Mouse (Mus musculus) 3T3-L1 (cell line): ENCODE results near the gene Kif26a.

ENCODE experiments used
- DNase-seq: peaks from one replicate; pipeline ENCODE4 v3.0.0-alpha.2; 2015; ENCODE audit warnings: low read depth, low spot score

Kif26a gene

DNA sequence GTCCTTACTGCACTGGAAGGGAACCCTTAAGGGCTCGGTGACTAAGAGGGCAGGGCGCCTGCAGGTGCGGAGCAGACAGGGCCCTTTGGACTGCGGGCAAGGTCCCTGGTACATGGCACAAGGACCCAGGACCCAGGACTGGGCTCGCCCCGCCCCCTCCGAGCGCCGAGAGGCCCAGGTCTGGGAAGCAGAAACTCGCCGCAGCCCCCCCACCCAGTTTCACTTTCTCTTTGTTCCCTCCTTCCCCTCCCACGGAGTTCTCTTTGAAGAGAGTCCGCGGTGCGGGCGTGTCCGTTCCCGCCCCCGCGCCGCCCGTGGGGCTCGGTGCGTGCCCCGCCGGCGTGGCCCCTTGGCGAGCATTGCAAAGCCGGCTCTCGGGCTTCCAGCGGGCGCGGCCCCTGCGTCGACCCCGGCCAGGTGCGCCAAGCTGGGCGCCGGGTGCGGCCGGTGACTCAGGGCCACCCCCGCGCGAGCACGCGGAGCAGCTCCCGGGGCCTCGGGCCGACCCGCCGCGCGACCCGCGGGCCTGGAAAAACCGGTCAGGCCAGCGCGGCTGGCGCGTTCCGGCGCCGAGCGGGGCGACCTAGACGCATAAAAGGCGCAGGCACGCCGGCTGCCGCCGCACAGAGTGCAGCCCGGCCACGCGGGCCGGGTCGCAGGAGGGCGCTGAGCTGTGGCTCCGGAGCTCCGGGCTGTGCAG lies 15.7 kb upstream of the Kif26a start:
- no peak for DNase-seq

GRCm38 (mm10) chr12:112130957-112131356 lies 15.1 kb upstream of the Kif26a start:
- no peak for DNase-seq

- DNase-seq, result peak; percentile 43
These were observed 5.8 kb upstream of the Kif26a start for GRCm38 (mm10) chr12:112140231-112140630.

GRCm38 (mm10) chr12:112140745-112141144 lies 5.3 kb upstream of the Kif26a start:
- DNase-seq, result no peak

DNA sequence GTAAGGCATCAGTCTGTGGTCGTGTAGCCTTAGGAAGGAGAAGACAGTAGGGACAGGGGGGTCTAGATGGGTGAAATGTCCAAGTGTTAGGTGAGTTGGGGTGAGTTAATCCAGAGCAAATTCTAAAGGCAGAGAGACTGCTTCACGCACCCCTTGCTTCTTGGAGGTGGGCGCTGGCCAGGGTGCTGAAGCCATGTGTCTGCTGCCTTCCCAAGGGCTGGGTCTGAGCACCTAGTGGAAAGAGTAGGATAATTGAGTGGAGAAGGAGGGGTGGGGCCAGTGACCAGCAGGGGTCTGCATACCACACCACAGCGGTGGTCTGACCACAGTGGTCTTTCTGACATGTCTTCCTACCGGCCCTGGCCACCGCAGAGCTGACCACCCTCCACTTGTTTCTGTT lies 4.7 kb upstream of the Kif26a start:
- DNase-seq, result peak; percentile 63

DNA sequence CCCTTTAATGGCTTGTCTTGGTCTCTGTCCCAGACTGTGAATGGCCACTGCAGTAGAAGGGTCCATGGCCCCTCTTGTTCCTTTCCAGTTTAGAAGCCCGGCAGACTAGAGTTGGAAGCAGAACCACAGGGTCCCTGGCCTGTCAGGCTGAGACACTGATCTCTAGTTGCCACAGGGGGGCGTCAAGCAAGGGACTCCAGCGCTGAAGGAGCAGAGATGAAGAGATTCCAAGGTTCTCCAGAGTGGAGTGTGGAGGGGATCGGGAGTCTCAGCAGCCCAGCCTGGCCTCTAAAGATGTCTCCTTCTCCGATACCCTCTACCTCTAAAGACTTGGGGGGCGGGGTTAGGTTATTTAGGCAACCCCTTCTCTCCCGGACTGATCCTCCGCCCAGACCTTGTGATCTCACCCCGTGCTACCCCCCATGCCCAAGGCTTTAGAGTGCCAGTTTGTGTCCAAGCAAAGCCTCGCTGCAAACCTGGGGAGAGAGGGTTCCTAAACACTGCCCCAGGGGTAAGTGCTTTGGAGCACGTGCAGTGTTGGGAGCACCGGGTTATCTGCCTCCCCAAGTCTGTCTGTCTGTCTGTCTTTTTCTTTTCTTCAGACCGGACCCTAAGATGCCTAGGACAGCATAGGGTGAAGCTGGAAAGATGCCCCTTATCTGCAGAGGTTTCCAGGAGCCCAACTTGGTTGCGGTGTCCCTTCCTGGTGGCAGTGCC lies 2.7 kb upstream of the Kif26a start:
- DNase-seq, result no peak

DNA sequence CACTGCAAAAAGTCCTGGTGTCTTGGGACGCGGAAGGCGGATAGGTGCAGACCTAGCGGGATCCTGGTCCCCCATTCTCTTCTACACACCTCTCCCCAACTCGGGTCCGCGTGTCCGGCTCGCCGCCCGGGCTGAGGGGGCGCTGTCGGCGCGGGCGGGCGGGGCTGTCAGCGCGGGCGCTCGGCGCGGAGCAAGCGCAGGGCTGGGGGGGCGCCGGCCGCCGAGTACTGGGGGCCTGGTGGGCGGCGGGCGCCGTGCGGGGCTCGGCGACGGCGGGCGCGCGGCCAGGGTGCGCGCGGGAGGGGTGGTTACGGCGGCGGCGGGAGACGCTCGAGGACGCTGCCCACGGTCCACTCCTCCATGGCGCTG lies 2.2 kb upstream of the Kif26a start:
- no peak for DNase-seq

GRCm38 (mm10) chr12:112144377-112145115 lies 1.5 kb upstream of the Kif26a start:
- no peak for DNase-seq

GRCm38 (mm10) chr12:112145211-112145874 lies 665 bp upstream of the Kif26a start:
- peak; percentile 54 for DNase-seq

- no peak for DNase-seq
These were observed 1.4 kb downstream of the Kif26a start for GRCm38 (mm10) chr12:112147365-112147764.

DNA sequence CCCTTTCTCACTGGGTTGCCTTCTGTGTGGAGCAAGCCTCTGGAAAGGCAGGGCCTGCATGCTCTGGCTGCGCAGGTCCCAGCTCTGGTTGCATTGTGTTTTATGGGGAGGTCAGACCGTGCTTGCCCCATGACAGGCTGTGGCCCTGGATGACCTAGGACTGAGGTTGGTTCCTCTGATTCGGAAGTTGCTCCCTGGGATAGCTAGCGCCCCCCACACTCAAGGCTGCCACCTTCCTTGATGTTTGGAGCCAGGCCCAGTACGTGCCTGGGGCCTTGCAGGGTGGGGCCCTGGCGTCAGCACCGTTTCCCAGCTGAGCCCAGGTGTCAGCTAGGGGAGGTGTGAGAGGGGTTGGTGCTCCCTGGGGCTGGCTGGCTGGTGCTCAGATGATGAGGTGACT lies 4.0 kb downstream of the Kif26a start:
- DNase-seq, result no peak

- peak; percentile 7 for DNase-seq
These were observed 5.4 kb downstream of the Kif26a start for GRCm38 (mm10) chr12:112151244-112151979.

DNA sequence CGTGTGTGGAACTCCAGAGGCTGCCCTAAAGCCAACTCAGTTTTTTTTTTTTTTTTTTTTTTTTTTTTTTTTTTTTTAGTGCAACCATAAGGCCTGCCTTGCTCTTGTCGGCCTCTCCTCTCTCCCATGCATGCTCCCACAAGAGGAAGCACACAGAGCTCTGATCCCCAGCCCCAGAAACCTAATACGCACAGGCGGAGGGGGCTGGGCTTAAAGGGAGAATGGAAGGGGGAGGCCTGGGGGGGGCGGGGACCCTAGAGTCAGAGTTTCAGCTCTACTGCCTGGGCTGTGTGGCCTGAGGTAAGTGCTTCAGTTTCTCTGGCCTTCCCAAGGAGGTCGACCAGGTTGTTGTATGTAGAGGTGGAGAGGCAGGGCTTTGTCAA lies 6.0 kb downstream of the Kif26a start:
- DNase-seq, result no peak

- DNase-seq, result no peak
These were observed 7.6 kb downstream of the Kif26a start for GRCm38 (mm10) chr12:112153597-112153996.

GRCm38 (mm10) chr12:112154476-112154875 lies 8.5 kb downstream of the Kif26a start:
- DNase-seq, result no peak

- DNase-seq, result no peak
These were observed 9.4 kb downstream of the Kif26a start for GRCm38 (mm10) chr12:112155218-112156051.

- DNase-seq, result no peak
These were observed 10.8 kb downstream of the Kif26a start for GRCm38 (mm10) chr12:112156804-112157203.

GRCm38 (mm10) chr12:112158246-112158645 lies 12.2 kb downstream of the Kif26a start:
- no peak for DNase-seq

- DNase-seq, result no peak
These were observed 12.8 kb downstream of the Kif26a start for GRCm38 (mm10) chr12:112158784-112159183.
